Mouse (Mus musculus) MEL (cell line): Measurements from ENCODE around the gene Diablo. TPM values are rescaled to one million over a fixed set of nuclear protein-coding genes. Genes with fewer than 3 reads are reported as not detected.

ENCODE experiments used
- DNase-seq: peaks from one replicate; pipeline ENCODE4 v3.0.0; 2011; ENCODE audit warnings: low read depth, low spot score
- H3K27ac ChIP-seq: 2 replicates; pipeline ENCODE4 v1.5.1; 2012; ENCODE audit warnings: low read depth, mild to moderate bottlenecking, control low read depth, low read length, moderate library complexity; ENCODE audit not compliant: control insufficient read depth
- H3K27me3 ChIP-seq, 2 experiments: fragments of 150-350 bp in 1 of 2; sonication (generic) in 1 of 2; 2 replicates each; pipeline ENCODE4 v1.6.1; 2012; ENCODE audit warnings: low read length in 2 of 2, mild to moderate bottlenecking in 2 of 2, improper control_type of control experiment in 1 of 2, moderate library complexity in 1 of 2; ENCODE audit not compliant: insufficient read depth in 2 of 2, control insufficient read depth in 1 of 2
- H3K36me3 ChIP-seq, 2 experiments: 2 replicates each; pipeline ENCODE4 v1.6.1; 2012 to 2014; ENCODE audit warnings: low read length in 2 of 2, improper control_type of control experiment in 1 of 2, inconsistent platforms in 1 of 2, mild to moderate bottlenecking in 1 of 2; ENCODE audit not compliant: insufficient read depth in 2 of 2, control insufficient read depth in 1 of 2
- H3K4me1 ChIP-seq, 2 experiments: fragments of 150-350 bp in 1 of 2; sonication (generic) in 1 of 2; 2 replicates each; pipeline ENCODE4 v1.6.1; 2012; ENCODE audit warnings: low read length in 2 of 2, improper control_type of control experiment in 1 of 2, mild to moderate bottlenecking in 1 of 2; ENCODE audit not compliant: insufficient read depth in 2 of 2, control insufficient read depth in 1 of 2
- H3K4me3 ChIP-seq, 2 experiments: fragments of 150-350 bp in 1 of 2; sonication (generic) in 1 of 2; 2 replicates each; pipeline ENCODE4 v1.5.1; 2012; ENCODE audit warnings: low read depth in 2 of 2, low read length in 2 of 2, mild to moderate bottlenecking in 2 of 2, moderate library complexity in 2 of 2, control low read depth in 1 of 2, improper control_type of control experiment in 1 of 2; ENCODE audit not compliant: control insufficient read depth in 1 of 2, insufficient read depth in 1 of 2
- H3K79me2 ChIP-seq: 2 replicates; pipeline ENCODE4 v1.6.1; 2012; ENCODE audit warnings: mild to moderate bottlenecking, low read length, moderate library complexity; ENCODE audit not compliant: control insufficient read depth, poor library complexity, insufficient read depth
- H3K9ac ChIP-seq: 2 replicates; pipeline ENCODE4 v1.6.1; 2012; ENCODE audit warnings: low read depth, mild to moderate bottlenecking, control low read depth, low read length, moderate library complexity; ENCODE audit not compliant: control insufficient read depth, poor library complexity, severe bottlenecking
- H3K9me3 ChIP-seq: fragments of 150-350 bp; sonication (generic); replicated peaks from 2 replicates; pipeline ENCODE4 v1.6.1; 2012; ENCODE audit warnings: mild to moderate bottlenecking, low read length, improper control_type of control experiment, moderate library complexity; ENCODE audit not compliant: insufficient read depth
- E2F4 ChIP-seq: IDR thresholded peaks from 2 replicates; pipeline ENCODE4 v1.6.1; 2011; ENCODE audit warnings: low read depth, low read length, improper control_type of control experiment, borderline replicate concordance
- EP300 ChIP-seq, 2 experiments: IDR thresholded peaks; 2 replicates each; pipeline ENCODE4 v1.6.1; 2011; ENCODE audit warnings: improper control_type of control experiment in 2 of 2, low read length in 2 of 2, low read depth in 1 of 2, mild to moderate bottlenecking in 1 of 2
- ETS1 ChIP-seq: IDR thresholded peaks from 2 replicates; pipeline ENCODE4 v1.6.1; 2012; ENCODE audit warnings: low read depth, mild to moderate bottlenecking, inconsistent platforms, low read length, improper control_type of control experiment, moderate library complexity
- GATA1 ChIP-seq: IDR thresholded peaks from 2 replicates; pipeline ENCODE4 v1.6.1; 2011; ENCODE audit warnings: low read depth, low read length, improper control_type of control experiment
- HCFC1 ChIP-seq: IDR thresholded peaks from 2 replicates; pipeline ENCODE4 v1.6.1; 2012; ENCODE audit warnings: low read depth, mild to moderate bottlenecking, inconsistent platforms, low read length, improper control_type of control experiment, moderate library complexity
- JUND ChIP-seq: IDR thresholded peaks from 2 replicates; pipeline ENCODE4 v1.6.1; 2011; ENCODE audit warnings: low read depth, mild to moderate bottlenecking, improper control_type of control experiment, low read length
- MAFK ChIP-seq: IDR thresholded peaks from 2 replicates; pipeline ENCODE4 v1.6.1; 2011; ENCODE audit warnings: low read depth, mild to moderate bottlenecking, low read length, improper control_type of control experiment, borderline replicate concordance
- MAX ChIP-seq: IDR thresholded peaks from 2 replicates; pipeline ENCODE4 v1.6.1; 2011; ENCODE audit warnings: low read length, improper control_type of control experiment
- MYB ChIP-seq: IDR thresholded peaks from 2 replicates; pipeline ENCODE4 v1.6.1; 2011; ENCODE audit warnings: mild to moderate bottlenecking, low read depth, low read length, improper control_type of control experiment
- NELFE ChIP-seq: IDR thresholded peaks from 2 replicates; pipeline ENCODE4 v1.6.1; 2011; ENCODE audit warnings: low read depth, low read length, improper control_type of control experiment
- SIN3A ChIP-seq: IDR thresholded peaks from 2 replicates; pipeline ENCODE4 v1.6.1; 2012; ENCODE audit warnings: low read length, improper control_type of control experiment, inconsistent platforms
- TCF12 ChIP-seq: IDR thresholded peaks from 2 replicates; pipeline ENCODE4 v1.6.1; 2014; ENCODE audit warnings: low read depth, mild to moderate bottlenecking, inconsistent platforms, low read length, improper control_type of control experiment, moderate library complexity
- USF2 ChIP-seq, 2 experiments: IDR thresholded peaks; 2 replicates each; pipeline ENCODE4 v1.6.1; 2011 to 2012; ENCODE audit warnings: improper control_type of control experiment in 2 of 2, low read length in 2 of 2, borderline replicate concordance in 1 of 2, inconsistent platforms in 1 of 2, low read depth in 1 of 2, mild to moderate bottlenecking in 1 of 2; ENCODE audit not compliant: insufficient read depth in 1 of 2
- polyA plus RNA-seq, 2 experiments: library from polyadenylated mRNA; stranded (reverse) in 1 of 2; unstranded in 1 of 2; fragments of >175 nt in 1 of 2; fragments of >200 nt in 1 of 2; gene quantifications; 2 replicates each; pipeline versions ENCODE4 v1.2.1 to v1.2.4; 2012; ENCODE audit warnings: low replicate concordance in 2 of 2, low read depth in 1 of 2; ENCODE audit not compliant: insufficient read length in 2 of 2, insufficient read depth in 1 of 2, missing spikeins in 1 of 2
- total RNA-seq: library from RNA; depleted of rRNA; stranded (reverse); fragments of 300-350 nt; gene quantifications from 2 replicates; pipeline ENCODE4 v1.2.3, GENCODE M21; 2012

Gene Diablo
- total and polyA plus RNA-seq, 3 experiments, result 48.9 to 70.8 TPM; not detected in 1

- DNase-seq, result no peak
- H3K4me1 ChIP-seq, result no peaks in the 10 kb centered on the region
- TF ChIP-seq HCFC1 (no peak), TCF12 (no peak), NELFE (no peak), EP300 (IDR thresholded peaks at IDR 0.05; ENCODE audit: low read depth in 1 of 2, low read length in 2 of 2) (no peak)
- TF ChIP-seq, all 39 proteins: peak for 0
- no peaks in the 10 kb centered on the region for H3K79me2 ChIP-seq
- H3K27ac ChIP-seq, result no peak overlapping the region
- peaks cover 0 to 7% of the 10 kb centered on the region in 2 experiments; a peak in 2 of 4 replicates for H3K36me3 ChIP-seq
- no peaks in the 10 kb centered on the region for H3K27me3 ChIP-seq
- no peaks in the 10 kb centered on the region for H3K9me3 ChIP-seq
- no peak overlapping the region for H3K9ac ChIP-seq
- H3K4me3 ChIP-seq, result no peak overlapping the region
These were observed 9.8 kb upstream of the Diablo start for GRCm38 (mm10) chr5:123533801-123534200.

- no peaks in the 10 kb centered on the region for H3K9me3 ChIP-seq
- peaks cover 0 to under 1% of the 10 kb centered on the region in 2 experiments; a peak in 1 of 4 replicates for H3K36me3 ChIP-seq
- H3K27me3 ChIP-seq, result no peaks in the 10 kb centered on the region
- no peak overlapping the region for H3K9ac ChIP-seq
- no peak overlapping the region for H3K27ac ChIP-seq
- H3K4me3 ChIP-seq, result no peak overlapping the region
- TF ChIP-seq SIN3A (no peak), JUND (no peak)
- TF ChIP-seq, all 39 proteins: peak for 0
- DNase-seq, result no peak
- Histone ChIP-seq H3K79me2 (no peaks in the 10 kb centered on the region), H3K4me1 (no peaks in the 10 kb centered on the region)
These were observed 6.1 kb upstream of the Diablo start for GRCm38 (mm10) chr5:123530056-123530455.

GRCm38 (mm10) chr5:123528641-123529040, 4.7 kb upstream of the Diablo start:
- H3K9me3 ChIP-seq, result no peaks in the 10 kb centered on the region
- no peaks in the 10 kb centered on the region for H3K27me3 ChIP-seq
- peaks cover 2% of the 10 kb centered on the region; the same call in 1 of the 2 replicates for H3K79me2 ChIP-seq
- DNase-seq, result no peak
- peaks cover 0 to 4% of the 10 kb centered on the region in 2 experiments; a peak in 3 of 4 replicates for H3K36me3 ChIP-seq
- H3K4me3 ChIP-seq, result no peak overlapping the region
- TF ChIP-seq JUND (no peak), GATA1 (no peak), MYB (no peak), MAFK (no peak), E2F4 (no peak), USF2 (IDR thresholded peaks at IDR 0.05; ENCODE audit: borderline replicate concordance in 1 of 2, insufficient read depth in 1 of 2, low read depth in 1 of 2, low read length in 2 of 2) (no peak), MAX (no peak), HCFC1 (no peak), ETS1 (no peak)
- no peak overlapping the region for H3K9ac ChIP-seq
- H3K4me1 ChIP-seq, result peaks cover 3 to 5% of the 10 kb centered on the region in 2 experiments; a peak in 3 of 4 replicates
- no peak overlapping the region for H3K27ac ChIP-seq
